Mouse (Mus musculus) neural tube, embryonic 10.5 days (tissue): Measurements from ENCODE around the gene Wwox.
A peak's percentile ranks its signal among the peaks of the same experiment; 100 is the strongest.

Experiments used
- DNase-seq: peaks from one replicate; pipeline ENCODE4 v3.0.0-alpha.2; 2017; ENCODE audit warnings: low spot score; ENCODE audit errors: extremely low spot score

Wwox gene

GRCm38 (mm10) chr8:114855833-114856232 lies 416.4 kb downstream of the Wwox start:
- peak; percentile 35 for DNase-seq

GRCm38 (mm10) chr8:114865911-114866310 lies 426.5 kb downstream of the Wwox start:
- DNase-seq, result no peak

DNA sequence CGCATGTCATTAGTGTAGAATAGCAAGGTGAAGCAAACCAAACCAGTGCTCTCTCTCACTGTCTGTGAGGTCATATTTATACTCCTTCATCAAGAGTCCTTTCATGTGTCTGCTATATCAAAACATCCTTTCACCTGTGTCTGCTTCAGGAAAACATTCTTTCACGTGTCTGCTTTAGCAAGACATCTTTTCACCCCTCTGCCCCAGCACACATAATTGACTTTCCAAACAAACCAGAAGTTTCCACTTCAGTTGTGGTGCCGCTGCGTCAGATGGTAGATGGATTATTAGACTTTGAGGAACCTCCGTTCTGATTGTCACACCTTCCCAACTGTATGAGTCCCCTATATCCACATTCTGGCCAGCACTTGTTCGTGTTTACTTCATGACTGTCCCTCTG lies 429.9 kb downstream of the Wwox start:
- DNase-seq, result no peak

GRCm38 (mm10) chr8:114870410-114870809 lies 431.0 kb downstream of the Wwox start:
- no peak for DNase-seq

GRCm38 (mm10) chr8:114872491-114872890 lies 433.0 kb downstream of the Wwox start:
- DNase-seq, result no peak

DNA sequence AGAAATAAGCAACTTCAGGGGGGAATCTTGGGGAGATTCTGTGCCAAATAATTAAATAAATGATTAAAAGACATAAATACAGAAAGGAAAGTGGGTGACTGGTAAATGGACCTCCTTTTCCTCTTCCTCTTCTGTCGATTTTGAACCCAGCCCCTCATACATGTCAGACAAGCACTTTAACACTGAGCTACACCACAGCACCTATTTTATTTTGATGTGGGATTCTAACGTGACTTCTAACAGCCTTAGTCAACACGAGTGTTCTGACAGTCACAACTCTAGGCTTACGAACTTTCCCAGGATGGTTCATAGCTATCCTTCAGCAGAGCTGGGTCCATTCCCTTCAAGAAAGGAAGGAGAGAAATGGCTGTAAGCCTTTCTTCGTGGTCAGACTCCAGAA lies 435.7 kb downstream of the Wwox start:
- DNase-seq, result no peak

DNA sequence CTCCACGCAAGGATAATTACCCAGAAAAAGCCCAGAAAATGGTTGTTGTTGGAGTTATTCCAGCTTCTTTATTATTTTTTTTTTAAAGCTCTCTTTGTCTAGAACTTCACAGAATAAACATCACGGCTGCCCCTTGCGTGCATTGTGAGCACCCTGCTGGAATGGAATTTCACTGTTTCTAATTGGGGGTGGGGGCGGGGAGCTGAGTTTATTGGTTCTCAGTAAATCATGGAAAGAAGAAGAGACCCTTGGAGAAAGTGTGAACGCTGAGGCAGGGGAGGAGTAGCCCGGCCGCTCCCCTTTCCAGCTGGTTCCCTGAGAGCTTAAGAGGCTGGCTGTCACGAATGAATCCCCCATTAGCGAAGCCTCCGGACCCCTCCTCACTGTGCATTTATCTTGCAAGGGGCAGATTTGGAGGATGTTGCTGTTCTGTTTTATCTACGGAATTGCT lies 436.7 kb downstream of the Wwox start:
- peak; percentile 44 for DNase-seq

- no peak for DNase-seq
These were observed 437.3 kb downstream of the Wwox start for GRCm38 (mm10) chr8:114876696-114877206.

DNA sequence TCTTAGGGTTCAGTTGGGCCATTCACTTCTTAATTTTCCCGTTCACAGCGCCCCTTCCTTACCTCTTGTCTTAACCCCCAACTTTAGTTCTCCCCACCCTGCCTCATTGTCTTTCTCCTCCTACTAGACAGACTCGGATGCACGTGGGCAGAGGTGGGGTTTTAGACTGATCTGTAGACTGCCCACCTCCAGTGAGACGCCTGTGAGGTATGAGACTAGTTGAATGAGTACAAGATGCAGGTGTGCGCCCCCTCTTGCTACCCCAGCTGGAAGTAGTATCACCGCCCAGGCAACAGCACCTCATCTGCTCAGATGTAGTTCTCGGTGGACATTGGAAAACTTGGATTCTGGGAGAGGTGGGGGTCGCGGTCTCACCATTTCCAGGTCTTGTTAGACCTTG lies 437.8 kb downstream of the Wwox start:
- no peak for DNase-seq

GRCm38 (mm10) chr8:114878449-114879276 lies 439.2 kb downstream of the Wwox start:
- no peak for DNase-seq

DNA sequence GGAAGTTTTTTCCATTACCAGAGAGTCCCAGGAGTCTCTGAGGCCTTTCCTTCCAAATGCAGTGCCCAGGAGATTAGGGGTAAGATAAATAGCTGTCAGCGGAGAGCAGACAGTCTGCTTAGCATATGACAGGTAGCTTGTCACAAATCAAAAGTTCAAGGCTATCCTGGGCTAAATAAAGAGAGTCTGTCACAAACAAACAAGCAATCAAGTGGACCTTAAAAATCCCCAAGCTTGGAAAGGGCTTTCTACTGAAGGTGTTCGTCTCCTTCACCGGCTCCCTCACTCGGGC lies 439.8 kb downstream of the Wwox start:
- no peak for DNase-seq

DNA sequence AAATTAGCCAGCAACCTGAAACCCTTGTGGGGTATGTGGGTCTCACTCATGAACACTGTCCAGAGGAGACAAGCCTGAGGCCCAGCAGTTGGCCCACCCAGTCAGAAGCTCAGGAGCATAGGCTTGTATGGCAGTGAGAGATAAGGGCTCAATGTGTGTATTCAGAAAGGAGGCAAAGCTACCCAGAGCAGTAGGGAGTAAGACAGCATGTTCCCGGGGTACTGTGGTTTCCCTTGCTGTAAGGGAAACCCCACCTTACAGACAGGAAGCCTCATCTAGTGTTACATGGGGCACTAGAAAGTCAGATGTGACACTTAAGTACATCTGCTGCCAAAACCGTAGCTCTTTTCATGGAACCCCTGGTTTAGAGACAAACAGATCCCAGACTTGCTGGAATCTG lies 440.2 kb downstream of the Wwox start:
- DNase-seq, result no peak

GRCm38 (mm10) chr8:114880475-114881135 lies 441.1 kb downstream of the Wwox start:
- DNase-seq, result no peak

GRCm38 (mm10) chr8:114881891-114882401 lies 442.5 kb downstream of the Wwox start:
- DNase-seq, result no peak

DNA sequence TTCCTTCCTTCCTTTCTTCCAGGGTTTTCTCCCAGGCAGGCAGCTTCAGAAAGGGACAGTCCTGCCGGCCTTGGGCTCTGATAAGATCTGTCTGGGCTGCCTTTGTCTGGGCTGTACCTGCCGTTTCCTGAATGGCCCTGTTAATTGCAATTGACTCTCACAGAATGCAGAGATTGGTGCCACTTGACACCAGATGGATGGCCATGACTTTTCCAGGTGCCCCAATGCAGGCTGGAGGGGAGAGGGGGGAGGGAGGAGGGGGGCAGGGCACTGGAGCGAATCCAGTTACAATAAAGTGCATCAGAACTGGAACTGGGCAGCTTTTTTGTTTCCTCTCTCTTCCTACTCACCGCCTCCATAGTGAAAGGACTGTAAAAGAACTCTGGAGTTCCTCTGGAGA lies 443.0 kb downstream of the Wwox start:
- no peak for DNase-seq

DNA sequence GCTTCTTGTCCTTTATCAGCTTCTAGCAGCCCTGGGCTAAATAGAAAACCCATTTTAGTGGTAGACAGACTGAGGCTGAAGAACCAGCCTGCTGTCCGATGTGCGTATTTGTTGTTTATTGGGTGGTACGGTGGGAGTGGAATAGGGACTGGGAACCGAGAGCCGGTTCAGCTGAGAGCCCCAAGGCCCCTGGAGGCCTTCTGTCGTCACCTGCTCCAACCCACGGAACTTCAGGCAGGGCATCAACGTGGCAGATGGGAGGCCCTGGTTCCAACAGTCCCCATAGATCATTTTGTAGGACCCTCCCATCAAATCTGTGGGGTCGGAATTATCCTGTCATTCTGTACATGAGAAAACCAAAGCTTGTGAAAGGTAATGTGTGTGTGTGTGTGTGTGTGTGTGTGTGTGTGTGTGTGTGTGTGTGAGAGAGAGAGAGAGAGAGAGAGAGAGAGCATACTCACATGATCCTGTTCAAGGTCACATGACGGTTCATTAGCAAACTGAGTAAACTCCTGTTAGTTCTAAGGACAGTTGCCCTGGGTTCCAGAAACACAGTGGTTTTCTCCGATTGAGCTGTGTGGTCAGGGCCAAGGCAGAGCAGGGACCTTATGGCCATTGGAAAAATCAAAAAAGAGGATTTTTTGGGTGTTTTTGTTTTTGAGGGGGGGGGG lies 443.6 kb downstream of the Wwox start:
- no peak for DNase-seq

DNA sequence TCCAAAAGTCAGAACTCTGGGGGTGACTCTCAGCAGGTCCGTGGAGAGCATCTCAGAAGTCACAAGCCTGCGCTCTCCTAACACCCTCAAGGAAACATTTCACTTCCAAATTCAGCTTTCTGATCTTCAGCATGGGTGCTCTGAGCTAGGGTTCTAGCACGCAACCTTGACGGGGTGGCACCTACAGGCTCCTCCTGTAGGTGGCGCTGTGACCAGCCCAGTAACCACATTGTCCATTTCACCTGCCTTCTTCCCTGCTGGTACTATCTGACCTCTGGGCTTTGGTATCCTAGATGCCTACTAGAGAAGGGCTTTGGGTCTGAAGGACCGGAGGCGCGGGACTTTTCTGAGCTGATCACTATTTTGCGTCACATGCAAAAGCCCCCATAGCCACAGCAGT lies 444.5 kb downstream of the Wwox start:
- DNase-seq, result no peak

DNA sequence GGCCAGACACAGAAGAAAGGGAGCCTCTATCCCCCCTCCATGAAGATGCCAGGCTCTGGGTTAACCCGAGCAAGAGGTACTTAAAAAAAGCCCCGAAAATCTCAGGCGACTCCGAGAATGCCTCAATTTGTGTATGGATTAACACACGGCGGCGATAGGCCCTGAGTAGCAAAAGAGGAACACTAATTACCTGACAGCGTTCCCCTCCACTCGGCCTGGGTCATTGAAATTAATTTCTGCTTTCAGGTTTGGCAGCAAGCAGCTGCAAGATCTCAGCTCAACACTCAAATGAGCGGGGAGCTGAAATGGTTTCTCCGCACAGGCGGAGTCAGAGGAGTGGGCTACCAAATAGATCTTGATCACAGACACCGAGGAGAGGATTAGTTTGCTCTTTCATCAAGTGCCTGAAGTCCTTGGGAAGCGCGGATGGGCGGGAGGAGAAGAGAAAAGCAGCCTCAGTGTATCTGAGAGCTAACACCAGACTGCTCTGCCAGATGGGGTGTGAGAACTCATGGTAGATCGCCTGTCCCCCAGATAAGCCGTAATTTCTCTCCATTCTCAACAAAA lies 445.7 kb downstream of the Wwox start:
- DNase-seq, result no peak

DNA sequence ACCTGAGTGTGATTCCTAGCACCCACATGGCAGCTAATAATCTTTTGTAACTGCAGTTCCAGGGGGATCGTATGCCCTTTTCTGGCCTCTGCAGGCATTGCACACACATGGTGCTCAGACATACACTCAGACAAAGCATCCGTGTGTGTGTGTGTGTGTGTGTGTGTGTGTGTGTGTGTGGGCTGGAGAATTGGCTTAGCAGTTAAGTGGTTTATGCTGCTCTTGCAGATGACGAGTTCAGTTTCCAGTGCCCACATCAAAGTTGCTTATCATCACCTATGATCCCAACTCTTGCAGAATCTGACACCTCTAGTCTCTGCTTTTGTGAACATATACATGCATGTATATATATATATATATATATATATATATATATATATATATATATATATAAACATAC lies 448.9 kb downstream of the Wwox start:
- no peak for DNase-seq

- DNase-seq, result no peak
These were observed 450.3 kb downstream of the Wwox start for GRCm38 (mm10) chr8:114889578-114890374.

GRCm38 (mm10) chr8:114890478-114890877 lies 451.0 kb downstream of the Wwox start:
- no peak for DNase-seq
